Mouse (Mus musculus): ENCODE measurements at regions not wholly inside any gene's neighbourhood (a gene's known extent, or its start where the extent isn't known, plus 50 kb on each side); places are given as distances from the start of the nearest gene placed in this dataset.

DNA sequence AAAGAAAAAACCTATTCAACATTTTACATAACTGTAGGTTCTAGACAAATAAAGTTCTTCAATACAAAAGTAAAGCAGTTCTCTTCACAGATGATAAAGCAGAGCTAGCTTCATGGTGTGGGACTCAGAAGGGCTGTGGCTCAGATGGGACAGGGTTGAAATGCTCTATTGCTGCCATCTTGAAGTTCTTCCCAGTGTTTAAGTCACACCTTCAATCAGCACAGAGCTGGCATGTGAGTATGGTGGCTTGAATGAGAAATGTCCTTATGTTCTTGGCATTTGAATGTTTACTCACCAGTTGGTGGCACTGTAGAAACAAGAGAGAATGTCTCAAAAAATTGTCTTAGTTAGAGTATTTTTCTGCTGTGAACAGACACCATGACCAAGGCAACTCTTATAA lies 330.9 kb upstream of the 1700056E22Rik start:
- TF ChIP-seq CTCF (IDR thresholded peaks at IDR 0.05; ENCODE audit: borderline replicate concordance, extremely low read depth, insufficient read depth, insufficient read length) = no peak
- TF ChIP-seq POLR2A (IDR thresholded peaks at IDR 0.05; ENCODE audit: borderline replicate concordance, extremely low read depth, insufficient read depth, insufficient read length, poor library complexity, severe bottlenecking) = no peak

All from brain, embryonic 14.5 days (tissue).